In genomic region chr12:77674755-77675154, GRCm38 (mm10) we compare ENCODE assay signal across 8 mouse cellular contexts.
A peak's percentile ranks its signal among the peaks of the same experiment; 100 is the strongest.
DNase-seq lines count a peak whose midpoint lies in the region; ATAC-seq and TF ChIP-seq lines count a peak whose summit lies in the region.

No protein-coding gene starts in this region.

- H3K27ac ChIP-seq in intestine, postnatal 0 days (ENCODE audit: low read depth, low read length) = no peak overlapping the region
- H3K27ac ChIP-seq in intestine, embryonic 15.5 days = no peak overlapping the region
- H3K27ac ChIP-seq in liver, embryonic 14.5 days = no peak overlapping the region

- H3K9ac ChIP-seq in intestine, postnatal 0 days (ENCODE audit: low read depth, low read length) = no peak overlapping the region
- no peak overlapping the region for H3K9ac ChIP-seq in intestine, embryonic 15.5 days
- no peak overlapping the region for H3K9ac ChIP-seq in liver, embryonic 14.5 days (replicated peaks)

- no peak overlapping the region for H3K4me2 ChIP-seq in intestine, postnatal 0 days (replicated peaks; ENCODE audit: low read depth)
- no peak overlapping the region for H3K4me2 ChIP-seq in intestine, embryonic 15.5 days (replicated peaks)
- H3K4me2 ChIP-seq in liver, embryonic 14.5 days (ENCODE audit: low read depth) = no peak overlapping the region

- H3K9me3 ChIP-seq in intestine, postnatal 0 days (ENCODE audit: control insufficient read depth) = no peaks in the 10 kb centered on the region
- H3K9me3 ChIP-seq in intestine, embryonic 15.5 days = no peaks in the 10 kb centered on the region
- H3K9me3 ChIP-seq in liver, embryonic 14.5 days (ENCODE audit: control insufficient read depth, low read length) = no peaks in the 10 kb centered on the region

- ATAC-seq in intestine, postnatal 0 days = no peak
- no peak for ATAC-seq in intestine, embryonic 15.5 days
- no peak for ATAC-seq in liver, embryonic 14.5 days (ENCODE audit: insufficient read depth)

- peak; percentile 54 for DNase-seq in A20 (ENCODE audit: low read depth, low spot score)
- peak; percentile 62 for DNase-seq in ES-CJ7 (ENCODE audit: low read depth, low spot score)
- peak; percentile 53 for DNase-seq in cerebellum, adult 9-10 months
- peak in 1 of 3 experiments; percentile 11 for DNase-seq in liver, embryonic 14.5 days (ENCODE audit: low read depth in 3 of 3, low spot score in 3 of 3)
- DNase-seq in spleen, postnatal 36 days (ENCODE audit: low spot score in 2 of 2) = peak; percentile 24 to 26
- no peak for DNase-seq in layer of hippocampus, postnatal 14 days (ENCODE audit: low spot score in 2 of 2)

- TF ChIP-seq EP300 in liver, embryonic 14.5 days (IDR thresholded peaks at IDR 0.05; ENCODE audit: low read depth) = no peak

- H3K27me3 ChIP-seq in intestine, postnatal 0 days (replicated peaks; ENCODE audit: control insufficient read depth, insufficient read depth, low read length) = no peaks in the 10 kb centered on the region
- H3K27me3 ChIP-seq in intestine, embryonic 15.5 days (replicated peaks) = 0 out of 2 replicates have a peak, but pooled peaks cover 4% of the 10 kb centered on the region
- H3K27me3 ChIP-seq in liver, embryonic 14.5 days (ENCODE audit: control insufficient read depth, insufficient read depth, low read length) = no peaks in the 10 kb centered on the region

- no peak overlapping the region for H3K4me3 ChIP-seq in intestine, postnatal 0 days (ENCODE audit: low read depth, low read length)
- no peak overlapping the region for H3K4me3 ChIP-seq in intestine, embryonic 15.5 days (replicated peaks)
- no peak overlapping the region for H3K4me3 ChIP-seq in liver, embryonic 14.5 days (ENCODE audit: insufficient read depth in 1 of 2, low read depth in 2 of 2, low read length in 2 of 2)

- H3K4me1 ChIP-seq in intestine, postnatal 0 days (replicated peaks; ENCODE audit: control insufficient read depth, insufficient read depth, low read length) = no peaks in the 10 kb centered on the region
- H3K4me1 ChIP-seq in intestine, embryonic 15.5 days (replicated peaks) = no peaks in the 10 kb centered on the region
- H3K4me1 ChIP-seq in liver, embryonic 14.5 days (replicated peaks; ENCODE audit: control insufficient read depth in 2 of 2, insufficient read depth in 2 of 2, low read length in 1 of 2) = no peaks in the 10 kb centered on the region

- TF ChIP-seq CTCF in intestine, postnatal 0 days (IDR thresholded peaks at IDR 0.05; ENCODE audit: low read depth) = peak; percentile 69
- TF ChIP-seq CTCF in liver, embryonic 14.5 days (IDR thresholded peaks at IDR 0.05; ENCODE audit: low read depth) = peak; percentile 77

- WGBS in intestine, postnatal 0 days = 75% methylated on average over 5 of the region's 5 CpGs
- WGBS in intestine, embryonic 15.5 days = 85% methylated on average over 5 of the region's 5 CpGs
- WGBS in liver, embryonic 14.5 days (ENCODE audit: insufficient replicate concordance) = 38% methylated on average over 5 of the region's 5 CpGs

- H3K36me3 ChIP-seq in intestine, postnatal 0 days (ENCODE audit: control insufficient read depth, insufficient read depth) = no peaks in the 10 kb centered on the region
- no peaks in the 10 kb centered on the region for H3K36me3 ChIP-seq in intestine, embryonic 15.5 days
- no peaks in the 10 kb centered on the region for H3K36me3 ChIP-seq in liver, embryonic 14.5 days (replicated peaks; ENCODE audit: control insufficient read depth, insufficient read depth, low read depth)

Comparison
In these comparisons a context has a peak if more than half of its experiments do, and no peak if none do; other contexts are left out.
1. DNase-seq: peak in A20 (single experiment), ES-CJ7 (single experiment), cerebellum, adult 9-10 months (single experiment) and spleen, postnatal 36 days (2 of 2); none in layer of hippocampus, postnatal 14 days (0 of 2).